Mouse (Mus musculus) thymus, adult 2 months (tissue): ENCODE data around the gene Rab5c.

Source experiments
- CTCF ChIP-seq: fragments of 200-500 bp; IDR thresholded peaks from 2 replicates; pipeline ENCODE4 v1.5.1; 2012; ENCODE audit warnings: mild to moderate bottlenecking, control low read depth, low read length, moderate library complexity, borderline replicate concordance; ENCODE audit not compliant: control insufficient read depth, poor library complexity, insufficient read depth; ENCODE audit errors: extremely low read depth
- POLR2A ChIP-seq: fragments of 200-500 bp; IDR thresholded peaks from 2 replicates; pipeline ENCODE4 v1.6.1; 2012; ENCODE audit warnings: mild to moderate bottlenecking, low read length, control low read depth, moderate library complexity; ENCODE audit not compliant: control insufficient read depth, poor library complexity, insufficient read depth; ENCODE audit errors: extremely low read depth

DNA sequence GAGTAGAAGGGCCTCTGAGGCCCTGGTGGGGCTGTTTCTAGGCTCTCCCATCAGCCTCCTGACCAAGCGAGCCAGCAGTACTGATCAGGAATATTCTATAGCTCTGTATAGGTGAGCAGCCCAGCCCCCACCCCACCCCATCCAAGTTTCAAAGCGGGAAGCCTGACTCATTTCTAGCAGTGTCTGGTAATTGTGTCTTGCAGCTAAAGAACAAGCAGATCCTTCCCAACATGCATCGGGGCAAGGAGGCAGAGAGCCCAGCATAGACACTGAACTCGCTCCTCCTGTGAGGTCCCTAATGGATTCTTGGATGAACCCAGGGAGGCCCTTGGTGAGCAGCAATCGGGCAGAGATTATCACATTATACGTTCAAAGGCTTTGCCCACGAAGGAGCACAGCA, 60.2 kb downstream of the Rab5c start:
- TF ChIP-seq CTCF (no peak), POLR2A (no peak)
